Mouse (Mus musculus) liver, postnatal 0 days (tissue): ENCODE measurements around the gene Zfp655.

Source experiments
- CTCF ChIP-seq: sonication (generic); IDR thresholded peaks from 2 replicates; pipeline ENCODE4 v1.5.1; 2016; ENCODE audit warnings: antibody characterized with exemption, low read depth
- EP300 ChIP-seq: IDR thresholded peaks from 2 replicates; pipeline ENCODE4 v1.6.1; 2016; ENCODE audit warnings: antibody characterized with exemption, low read depth, mild to moderate bottlenecking

GRCm38 (mm10) chr5:145231367-145231871 is at the start of gene Zfp655:
- TF ChIP-seq CTCF (no peak), EP300 (peak; percentile 83)
